Mouse (Mus musculus) neutrophil, adult 65 days (primary cell): ENCODE results near the gene Thg1l. TPM values are rescaled to one million over a fixed set of nuclear protein-coding genes. Genes with fewer than 3 reads are reported as not detected.

Experiments
- total RNA-seq: library from RNA; stranded (reverse); gene quantifications from 2 replicates; pipeline ENCODE4 v1.2.4, GENCODE M21; 2023

Thg1l gene
- total RNA-seq: 3.4 and 3.6 TPM in 2 replicates

GRCm38 (mm10) chr11:45955127-45955627, at the start of gene Thg1l:
Gene Thg1l (minus strand): TSS chr11:45955494.

GRCm38 (mm10) chr11:45979946-45980892, 24.9 kb upstream of the Thg1l start, which contains the start of gene Sox30:
Gene Sox30 (plus strand): TSS chr11:45980310.

DNA sequence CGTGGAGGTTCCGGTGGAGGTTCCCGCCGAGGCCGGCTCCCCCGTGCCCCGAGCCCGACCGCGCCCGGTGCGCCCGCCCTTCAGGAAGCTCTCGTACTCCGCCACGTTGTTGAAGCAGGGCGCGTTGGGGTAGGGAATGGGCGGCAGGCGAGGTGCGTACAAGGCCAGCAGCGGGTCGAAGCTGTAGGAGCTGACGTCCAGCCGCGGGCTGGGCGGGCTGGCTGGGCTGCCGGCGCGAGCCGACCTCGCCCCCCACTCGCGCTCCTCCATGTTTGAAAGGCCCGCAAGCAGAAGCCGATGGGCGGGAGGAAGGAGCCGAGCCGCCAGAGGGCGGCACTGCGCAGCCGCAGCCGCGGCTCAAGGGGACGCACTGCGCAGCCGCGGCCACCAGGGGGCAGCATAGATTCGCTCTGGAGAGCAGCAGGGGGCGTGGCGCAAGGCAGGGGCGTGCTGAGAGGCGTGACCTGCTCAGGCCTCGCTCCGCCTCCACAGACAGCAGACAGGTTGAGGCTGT, 10.6 kb downstream of the Thg1l start, which contains the start of gene Lsm11:
Gene Lsm11, minus strand, starts transcription at position 293 of the 514 bp plus-strand sequence.

Other genes starting within 250 kb of the Thg1l start
- gene Clint1, start 103.4 kb downstream of the Thg1l start, total RNA-seq: 131 and 140 TPM in 2 replicates
- gene Lsm11, start 10.6 kb downstream of the Thg1l start, total RNA-seq: 2.4 and 3.0 TPM in 2 replicates
- not detected in 2 replicates for gene Sox30, start 24.8 kb upstream of the Thg1l start, total RNA-seq
- gene Gm12166, start 96.8 kb upstream of the Thg1l start, total RNA-seq: 3.6 and 6.2 TPM in 2 replicates
- 151 and 195 TPM in 2 replicates for gene Adam19, start 100.5 kb upstream of the Thg1l start, total RNA-seq
- gene Nipal4, start 211.0 kb upstream of the Thg1l start, total RNA-seq: not detected in 2 replicates